Mouse (Mus musculus) liver, adult 2 months (tissue): ENCODE results near the gene Dohh. TPM values are rescaled to one million over a fixed set of nuclear protein-coding genes. Genes with fewer than 3 reads are reported as not detected.

Experiments
- DNase-seq: peaks from one replicate; pipeline ENCODE4 v3.0.0-alpha.2; 2011; ENCODE audit warnings: low read depth, low spot score; ENCODE audit errors: extremely low read depth
- H3K27ac ChIP-seq: fragments of 200-500 bp; replicated peaks from 2 replicates; pipeline ENCODE4 v1.5.1; 2012; ENCODE audit warnings: low read depth, mild to moderate bottlenecking, control low read depth, inconsistent platforms, low read length; ENCODE audit not compliant: insufficient read depth
- H3K27me3 ChIP-seq: fragments of 200-500 bp; 2 replicates; pipeline ENCODE4 v1.6.1; 2012; ENCODE audit warnings: mild to moderate bottlenecking, moderate library complexity, low read length, inconsistent platforms; ENCODE audit not compliant: control insufficient read depth, insufficient read depth
- H3K36me3 ChIP-seq: fragments of 200-500 bp; 2 replicates; pipeline ENCODE4 v1.6.1; 2012; ENCODE audit warnings: low read length, inconsistent platforms; ENCODE audit not compliant: control insufficient read depth, insufficient read depth
- H3K4me1 ChIP-seq: fragments of 200-500 bp; 2 replicates; pipeline ENCODE4 v1.6.1; 2011; ENCODE audit warnings: low read length; ENCODE audit not compliant: control insufficient read depth, insufficient read depth
- H3K4me3 ChIP-seq: fragments of 200-500 bp; 2 replicates; pipeline ENCODE4 v1.5.1; 2011; ENCODE audit warnings: low read depth, mild to moderate bottlenecking, control low read depth, low read length, moderate library complexity; ENCODE audit not compliant: insufficient read depth
- H3K79me2 ChIP-seq: fragments of 200-500 bp; 2 replicates; pipeline ENCODE4 v1.6.1; 2012; ENCODE audit warnings: inconsistent platforms, mild to moderate bottlenecking, low read length, moderate library complexity; ENCODE audit not compliant: control insufficient read depth, insufficient read depth
- H3K9ac ChIP-seq: fragments of 200-500 bp; 2 replicates; pipeline ENCODE4 v1.6.1; 2012; ENCODE audit warnings: low read depth, mild to moderate bottlenecking, control low read depth, inconsistent platforms, low read length
- CTCF ChIP-seq: fragments of 200-500 bp; IDR thresholded peaks from 2 replicates; pipeline ENCODE4 v1.5.1; 2011; ENCODE audit warnings: low read depth, low read length, control low read depth
- POLR2A ChIP-seq: fragments of 200-500 bp; IDR thresholded peaks from 2 replicates; pipeline ENCODE4 v1.6.1; 2011; ENCODE audit warnings: low read length, control low read depth; ENCODE audit not compliant: insufficient read depth; ENCODE audit errors: extremely low read depth
- WGBS: fragments of 180-500 bp; shearing (Covaris S2); methylation state at CpG from one replicate; pipeline ENCODE4 v1.1.7; 2018; 5-methylcytosine and 5-hydroxymethylcytosine counted together
- polyA plus RNA-seq: library from polyadenylated mRNA; depleted of rRNA; stranded (reverse); fragments of >200 nt; gene quantifications from 2 replicates; pipeline ENCODE4 v1.2.3, GENCODE M21; 2012
- total RNA-seq: library from RNA; depleted of rRNA; stranded (reverse); fragments of >200 nt; gene quantifications from 2 replicates; pipeline ENCODE4 v1.2.3, GENCODE M21; 2014

Dohh gene
- total and polyA plus RNA-seq, 2 experiments: 39.7 to 49.7 TPM

DNA sequence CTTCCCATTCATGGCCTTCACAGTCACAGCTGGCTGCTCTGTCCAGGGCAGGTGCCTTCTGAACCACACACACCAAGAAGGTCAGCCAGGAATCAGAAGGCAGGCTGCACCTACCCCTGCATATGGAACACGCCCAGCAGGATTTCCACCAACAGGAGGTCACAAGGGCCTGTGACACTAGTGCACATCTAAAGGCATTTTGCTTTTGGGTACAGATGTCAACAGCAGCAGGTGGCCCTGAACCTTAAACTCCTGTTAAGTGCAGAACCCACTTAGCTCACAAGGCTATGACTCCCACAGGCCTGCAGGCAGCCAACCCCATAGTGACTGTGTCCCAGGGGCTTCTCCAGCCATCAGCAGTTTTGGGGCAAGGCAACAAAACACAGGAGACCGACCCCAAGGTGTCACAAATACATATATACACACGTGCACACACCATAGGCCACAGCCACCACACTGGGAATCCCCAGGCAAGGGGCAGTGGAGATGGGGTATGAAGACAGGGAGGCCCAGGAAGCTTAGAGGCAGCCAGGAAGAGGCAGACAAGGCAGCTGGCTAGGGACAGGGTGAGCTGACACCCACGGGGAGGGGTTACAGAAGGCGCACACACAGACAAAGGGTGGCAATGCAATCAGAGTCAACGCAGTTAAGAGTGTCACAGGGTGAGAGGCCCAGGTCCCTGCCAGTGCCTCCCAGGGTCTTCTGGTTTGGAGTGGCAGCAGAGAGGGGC lies 17.6 kb upstream of the Dohh start:
- no peak overlapping the region for H3K27ac ChIP-seq
- WGBS: 73% methylated on average over 6 of the region's 6 CpGs
- no peaks in the 10 kb centered on the region for H3K4me1 ChIP-seq

DNA sequence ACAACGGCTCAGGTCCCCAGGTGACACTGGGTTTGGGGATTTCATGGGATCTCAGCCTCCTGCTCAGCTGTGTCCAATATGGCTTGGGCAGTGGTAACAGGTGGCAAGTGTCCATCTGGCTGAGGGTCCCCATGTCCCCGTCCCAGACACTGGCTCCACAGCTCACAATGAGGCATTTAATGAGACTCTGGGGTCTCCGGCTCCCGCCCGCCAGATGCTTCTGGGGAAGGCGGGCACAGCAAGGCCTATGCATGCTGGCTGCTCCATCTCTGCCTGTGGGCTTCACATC lies 17.1 kb upstream of the Dohh start:
- 97% methylated on average over 6 of the region's 6 CpGs for WGBS
- Histone ChIP-seq H3K4me3 (no peak overlapping the region), H3K9ac (no peak overlapping the region), H3K27me3 (no peaks in the 10 kb centered on the region), H3K79me2 (no peaks in the 10 kb centered on the region), H3K4me1 (no peaks in the 10 kb centered on the region), H3K27ac (no peak overlapping the region), H3K36me3 (no peaks in the 10 kb centered on the region; the same call in 1 of the 2 replicates)
- DNase-seq: no peak
- TF ChIP-seq CTCF: no peak
- TF ChIP-seq POLR2A: no peak

More for the DNA sequence above, 17.6 kb upstream of the Dohh start:
- Histone ChIP-seq H3K36me3 (no peaks in the 10 kb centered on the region; the same call in 1 of the 2 replicates), H3K79me2 (no peaks in the 10 kb centered on the region), H3K9ac (no peak overlapping the region), H3K4me3 (no peak overlapping the region), H3K27me3 (no peaks in the 10 kb centered on the region)
- no peak for DNase-seq
- TF ChIP-seq CTCF (no peak), POLR2A (no peak)

DNA sequence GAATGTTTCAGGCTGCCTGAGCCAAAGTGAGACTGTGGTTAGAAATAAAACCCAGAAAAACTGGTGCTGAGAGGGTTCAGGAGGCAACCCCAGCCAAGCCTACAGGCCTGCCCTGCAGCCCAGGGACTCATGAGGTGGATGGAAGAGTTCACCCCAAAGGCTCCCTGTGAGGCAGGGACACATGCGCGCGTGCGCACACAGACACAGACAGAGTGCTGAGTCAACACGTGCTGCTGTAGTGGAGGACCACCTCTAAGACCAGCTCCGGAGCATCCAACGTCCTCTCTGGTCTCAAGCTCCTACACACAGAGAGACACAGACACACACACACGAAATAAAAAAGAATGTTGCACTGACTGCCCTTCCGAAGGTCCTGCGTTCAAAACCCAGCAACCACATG lies 8.9 kb upstream of the Dohh start:
- Histone ChIP-seq H3K79me2 (peaks cover 20% of the 10 kb centered on the region; the same call in 1 of the 2 replicates), H3K4me3 (no peak overlapping the region), H3K4me1 (peaks cover 10% of the 10 kb centered on the region), H3K36me3 (no peaks in the 10 kb centered on the region), H3K27ac (no peak overlapping the region), H3K9ac (no peak overlapping the region), H3K27me3 (no peaks in the 10 kb centered on the region)
- DNase-seq: no peak
- TF ChIP-seq POLR2A (no peak), CTCF (no peak)
- WGBS: 94% methylated on average over 10 of the region's 10 CpGs

DNA sequence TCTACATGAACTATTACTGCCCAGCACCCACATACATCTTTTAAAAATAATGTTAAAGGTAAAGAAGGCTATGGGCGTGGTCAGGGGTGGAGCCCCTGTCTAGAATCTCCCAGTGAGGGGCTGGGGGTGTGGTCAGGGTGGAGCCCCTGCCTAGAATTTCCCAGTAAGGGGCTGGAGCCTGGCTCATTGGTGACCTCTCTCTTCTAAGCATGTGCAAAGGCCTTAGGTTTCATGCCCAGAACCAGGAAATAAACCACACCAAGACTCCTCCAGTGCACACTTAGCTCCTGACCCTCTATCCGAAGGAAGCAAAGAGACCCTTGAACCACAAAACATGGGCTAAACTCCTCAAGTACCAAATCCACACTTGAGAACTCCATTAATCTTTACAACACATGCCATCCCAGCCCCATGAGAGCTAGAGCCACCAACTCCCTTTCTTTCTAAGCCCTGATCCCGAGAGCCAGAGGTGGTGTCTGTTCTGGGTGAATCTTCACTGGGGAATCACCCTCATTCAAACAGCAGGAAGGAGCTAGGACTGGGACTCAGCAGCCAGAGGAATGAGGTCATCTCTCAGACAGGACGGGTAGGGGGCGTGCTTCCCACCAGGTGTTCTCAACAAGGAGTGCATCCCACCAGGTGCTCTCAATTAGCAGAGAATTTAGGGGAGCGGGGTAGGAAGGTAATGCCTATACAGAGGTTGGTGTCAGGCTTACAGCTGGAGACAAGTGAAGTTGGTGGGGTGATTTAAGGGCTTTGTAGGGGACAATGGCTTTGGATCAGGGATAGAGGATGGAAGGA lies 7.5 kb upstream of the Dohh start:
- H3K4me1 ChIP-seq: peaks cover 10% of the 10 kb centered on the region
- H3K9ac ChIP-seq: no peak overlapping the region
- H3K79me2 ChIP-seq: peaks cover 20% of the 10 kb centered on the region; the same call in 1 of the 2 replicates
- no peak for DNase-seq
- no peak overlapping the region for H3K27ac ChIP-seq
- no peak overlapping the region for H3K4me3 ChIP-seq
- no peaks in the 10 kb centered on the region for H3K27me3 ChIP-seq
- TF ChIP-seq CTCF (no peak), POLR2A (no peak)
- WGBS: 72% methylated on average over 6 of the region's 6 CpGs
- H3K36me3 ChIP-seq: no peaks in the 10 kb centered on the region

DNA sequence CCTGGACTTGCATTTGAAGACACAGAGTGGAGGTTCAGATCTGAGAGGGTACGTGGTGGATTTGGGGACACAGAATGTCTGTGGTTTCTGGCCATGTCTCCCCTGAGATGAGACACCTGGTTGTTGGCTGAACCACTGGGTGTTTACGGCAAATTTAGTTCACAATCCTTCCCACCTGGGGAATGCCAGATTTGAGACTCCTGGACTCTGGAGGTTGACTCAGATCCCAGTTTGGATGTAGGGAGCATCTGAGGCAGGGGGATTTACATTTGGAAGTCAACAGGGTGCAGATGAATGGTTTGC lies 6.9 kb upstream of the Dohh start:
- Histone ChIP-seq H3K9ac (no peak overlapping the region), H3K36me3 (no peaks in the 10 kb centered on the region), H3K4me3 (no peak overlapping the region), H3K27ac (no peak overlapping the region), H3K4me1 (peaks cover 10% of the 10 kb centered on the region), H3K79me2 (peaks cover 20% of the 10 kb centered on the region; the same call in 1 of the 2 replicates), H3K27me3 (no peaks in the 10 kb centered on the region)
- no peak for DNase-seq
- TF ChIP-seq POLR2A: no peak
- TF ChIP-seq CTCF: no peak
- WGBS: 55% methylated on average over 2 of the region's 2 CpGs
